Mouse (Mus musculus) G1E (cell line): ENCODE results near the gene Nup153. TPM values are rescaled to one million over a fixed set of nuclear protein-coding genes. Genes with fewer than 3 reads are reported as not detected.
A peak's percentile ranks its signal among the peaks of the same experiment; 100 is the strongest.

Experiments used
- ATAC-seq: 2 replicates; pipeline ENCODE4 v1.8.0; 2016; ENCODE audit warnings: mild to moderate bottlenecking; ENCODE audit not compliant: insufficient number of reproducible peaks, poor library complexity, low FRiP score, severe bottlenecking; ENCODE audit errors: extremely low read depth
- DNase-seq: peaks from one replicate; pipeline ENCODE4 v3.0.0; 2012; ENCODE audit warnings: low spot score
- H3K27me3 ChIP-seq: 2 replicates; pipeline ENCODE4 v1.6.1; 2012; ENCODE audit warnings: mild to moderate bottlenecking, low read length, inconsistent platforms; ENCODE audit not compliant: insufficient read depth
- H3K36me3 ChIP-seq: replicated peaks from 2 replicates; pipeline ENCODE3; 2012; ENCODE audit warnings: mild to moderate bottlenecking, inconsistent platforms
- H3K4me1 ChIP-seq: 2 replicates; pipeline ENCODE4 v1.6.1; 2012; ENCODE audit warnings: low read depth, low read length, inconsistent platforms, mixed read lengths; ENCODE audit not compliant: insufficient read depth
- H3K4me3 ChIP-seq: 2 replicates; pipeline ENCODE4 v1.5.1; 2012; ENCODE audit warnings: low read depth, mild to moderate bottlenecking, inconsistent platforms, low read length, moderate library complexity, mixed read lengths
- H3K9me3 ChIP-seq: replicated peaks from 2 replicates; pipeline ENCODE4 v1.6.1; 2012; ENCODE audit warnings: inconsistent platforms
- CTCF ChIP-seq: IDR thresholded peaks from 2 replicates; pipeline ENCODE4 v1.5.1; 2012; ENCODE audit warnings: low read depth, low read length, inconsistent platforms, mixed read lengths
- GATA1 ChIP-seq: IDR thresholded peaks from 2 replicates; pipeline ENCODE4 v1.6.1; 2012; ENCODE audit warnings: borderline replicate concordance, low read length, inconsistent platforms, mixed read lengths
- GATA2 ChIP-seq: IDR thresholded peaks from 2 replicates; pipeline ENCODE4 v1.6.1; 2012; ENCODE audit warnings: low read depth, low read length, inconsistent platforms, borderline replicate concordance
- POLR2AphosphoS5 ChIP-seq: IDR thresholded peaks from 2 replicates; pipeline ENCODE4 v1.6.1; 2012; ENCODE audit warnings: low read depth, low read length, inconsistent platforms; ENCODE audit not compliant: insufficient replicate concordance
- TAL1 ChIP-seq: conservative IDR thresholded peaks from 2 replicates; pipeline ENCODE4 v1.6.1; 2012; ENCODE audit warnings: low read depth, low read length, inconsistent platforms, mixed read lengths
- polyA plus RNA-seq: library from polyadenylated mRNA; stranded (reverse); fragments of >175 nt; gene quantifications from 2 replicates; pipeline ENCODE4 v1.2.3, GENCODE M21; 2012
- total RNA-seq, 2 experiments: library from RNA; stranded (forward) in 1 of 2; stranded (reverse) in 1 of 2; fragments of 200-1000 nt in 1 of 2; fragments of >200 nt in 1 of 2; fragmentation: Nextera tagmentation in 1 of 2; gene quantifications; 2 replicates each; pipeline ENCODE4 v1.2.3; 2014 to 2017

Nup153 gene
- total and polyA plus RNA-seq, 3 experiments, result 21.1 to 235 (median 92.3) TPM

DNA sequence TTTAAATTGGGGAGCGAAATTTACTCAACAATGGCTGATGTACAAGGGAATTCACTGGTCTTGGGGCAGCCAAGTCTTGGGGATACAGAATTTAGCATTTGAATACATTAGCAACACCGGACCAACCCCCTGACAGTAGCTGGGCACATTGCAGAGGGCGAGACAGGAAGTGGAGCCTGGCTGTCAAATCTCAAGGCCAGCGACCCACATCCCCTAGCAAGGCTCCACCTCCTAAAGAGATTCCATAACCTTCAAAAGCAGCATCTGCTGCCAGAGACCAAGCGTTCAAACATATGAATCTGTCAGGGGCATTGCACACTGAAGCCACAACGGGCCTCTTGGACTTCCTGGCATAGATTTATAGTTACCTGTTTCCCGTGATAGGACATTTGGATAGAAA is 75.9 kb downstream of the Nup153 start:
- H3K36me3 ChIP-seq, result no peaks in the 10 kb centered on the region
- ATAC-seq (no peak), DNase-seq (no peak)
- H3K27me3 ChIP-seq, result peaks cover 15% of the 10 kb centered on the region
- no peaks in the 10 kb centered on the region for H3K4me1 ChIP-seq
- no peak overlapping the region for H3K4me3 ChIP-seq
- no peak for TF ChIP-seq GATA2
- no peak for TF ChIP-seq GATA1
- TF ChIP-seq CTCF, result no peak
- TF ChIP-seq TAL1, result no peak
- no peak for TF ChIP-seq POLR2AphosphoS5
- no peaks in the 10 kb centered on the region for H3K9me3 ChIP-seq

DNA sequence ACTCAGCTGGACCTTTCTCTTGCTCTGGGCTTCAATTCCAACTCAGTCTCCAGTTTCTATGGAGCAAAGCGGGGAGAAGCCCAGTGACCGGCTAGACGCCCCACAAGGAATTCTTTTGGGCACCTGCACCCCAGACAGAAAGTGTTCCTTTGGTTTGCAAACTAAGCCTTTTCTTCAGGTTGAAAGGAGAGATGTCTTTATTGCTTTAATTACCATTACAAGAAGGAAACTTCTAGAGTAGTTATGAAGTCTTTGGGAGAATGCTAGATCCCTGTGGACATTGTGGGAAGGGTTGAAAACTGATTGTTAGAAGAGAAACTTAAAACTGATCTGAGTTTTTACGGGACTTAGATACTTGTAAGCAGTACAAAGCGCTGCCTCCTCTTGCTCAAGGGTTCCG is 82.3 kb downstream of the Nup153 start:
- DNase-seq, result no peak
- Histone ChIP-seq H3K4me3 (no peak overlapping the region), H3K4me1 (no peaks in the 10 kb centered on the region), H3K36me3 (no peaks in the 10 kb centered on the region), H3K9me3 (peaks cover 5% of the 10 kb centered on the region; the same call in 1 of the 2 replicates), H3K27me3 (peaks cover 14% of the 10 kb centered on the region)
- no peak for TF ChIP-seq TAL1
- TF ChIP-seq GATA2, result no peak
- no peak for TF ChIP-seq POLR2AphosphoS5
- TF ChIP-seq GATA1, result no peak
- TF ChIP-seq CTCF, result no peak
- ATAC-seq, result no peak

GRCm38 (mm10) chr13:46644175-46644574 is 83.6 kb downstream of the Nup153 start:
- DNase-seq (no peak), ATAC-seq (no peak)
- Histone ChIP-seq H3K4me1 (no peaks in the 10 kb centered on the region), H3K36me3 (no peaks in the 10 kb centered on the region), H3K27me3 (peaks cover 19% of the 10 kb centered on the region), H3K4me3 (no peak overlapping the region), H3K9me3 (peaks cover 5% of the 10 kb centered on the region; the same call in 1 of the 2 replicates)
- TF ChIP-seq TAL1 (no peak), CTCF (no peak), GATA1 (no peak), POLR2AphosphoS5 (no peak), GATA2 (no peak)

DNA sequence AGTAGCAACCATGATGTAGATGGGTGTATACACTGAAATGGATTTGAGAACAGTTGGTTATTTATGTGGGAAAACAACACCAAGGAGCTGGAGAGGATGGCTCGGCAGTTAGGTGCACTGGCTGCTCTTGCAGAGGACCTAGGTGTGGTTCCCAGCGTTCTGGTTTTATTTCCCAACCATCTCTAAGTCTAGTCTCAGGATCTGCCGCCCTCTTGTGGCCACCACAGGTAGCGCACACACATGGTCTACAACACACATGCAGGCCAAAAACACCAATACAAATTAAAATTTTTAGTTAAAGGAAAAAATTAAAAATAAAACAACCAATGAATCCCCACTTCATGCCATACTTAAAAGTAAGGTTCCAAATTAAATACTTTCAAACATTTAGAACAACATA is 85.4 kb downstream of the Nup153 start:
- Histone ChIP-seq H3K4me3 (no peak overlapping the region), H3K27me3 (peaks cover 12% of the 10 kb centered on the region), H3K9me3 (peaks cover 5% of the 10 kb centered on the region; the same call in 1 of the 2 replicates), H3K4me1 (no peaks in the 10 kb centered on the region), H3K36me3 (no peaks in the 10 kb centered on the region)
- ATAC-seq (no peak), DNase-seq (no peak)
- TF ChIP-seq GATA1 (no peak), CTCF (peak; percentile 27; the same call in 1 of the 2 replicates), TAL1 (no peak), POLR2AphosphoS5 (no peak), GATA2 (no peak)

- Histone ChIP-seq H3K27me3 (peaks cover 10% of the 10 kb centered on the region), H3K4me1 (no peaks in the 10 kb centered on the region), H3K4me3 (no peak overlapping the region), H3K36me3 (no peaks in the 10 kb centered on the region), H3K9me3 (peaks cover 5% of the 10 kb centered on the region; the same call in 1 of the 2 replicates)
- DNase-seq (no peak), ATAC-seq (no peak)
- TF ChIP-seq TAL1, result no peak
- no peak for TF ChIP-seq POLR2AphosphoS5
- TF ChIP-seq GATA1, result no peak
- TF ChIP-seq GATA2, result no peak
- TF ChIP-seq CTCF, result no peak
These were observed 86.9 kb downstream of the Nup153 start for GRCm38 (mm10) chr13:46640608-46641468.

GRCm38 (mm10) chr13:46634133-46634488 is 93.6 kb downstream of the Nup153 start:
- no peak for DNase-seq
- no peak for TF ChIP-seq CTCF
- no peak for TF ChIP-seq POLR2AphosphoS5
- no peak for TF ChIP-seq GATA1
- TF ChIP-seq TAL1, result no peak
- TF ChIP-seq GATA2, result no peak
- ATAC-seq, result no peak

More at GRCm38 (mm10) chr13:46634133-46634488, 93.6 kb downstream of the Nup153 start:
- Histone ChIP-seq H3K9me3 (no peaks in the 10 kb centered on the region), H3K36me3 (no peaks in the 10 kb centered on the region), H3K4me3 (no peak overlapping the region), H3K4me1 (peaks cover 3% of the 10 kb centered on the region; the same call in 1 of the 2 replicates), H3K27me3 (peaks cover 28% of the 10 kb centered on the region)
